Mouse (Mus musculus): ENCODE results near the gene P2rx3.

Gene P2rx3

GRCm38 (mm10) chr2:84975580-84975979 lies 61.7 kb downstream of the P2rx3 start:
- no peak for DNase-seq

GRCm38 (mm10) chr2:84967318-84967991 lies 69.8 kb downstream of the P2rx3 start:
- no peak for DNase-seq

- no peak for DNase-seq
Measured at GRCm38 (mm10) chr2:84964111-84964801, 73.0 kb downstream of the P2rx3 start.

GRCm38 (mm10) chr2:84962906-84963507 lies 74.3 kb downstream of the P2rx3 start:
- DNase-seq: no peak

GRCm38 (mm10) chr2:84961901-84962300 lies 75.4 kb downstream of the P2rx3 start:
- DNase-seq: no peak

- no peak for DNase-seq
Measured at GRCm38 (mm10) chr2:84961300-84961699, 76.0 kb downstream of the P2rx3 start.

GRCm38 (mm10) chr2:84958588-84959264 lies 78.5 kb downstream of the P2rx3 start:
- no peak for DNase-seq

GRCm38 (mm10) chr2:84956274-84956673 lies 81.0 kb downstream of the P2rx3 start:
- DNase-seq: peak; percentile 70

- no peak for DNase-seq
Measured at GRCm38 (mm10) chr2:84955435-84955834, 81.8 kb downstream of the P2rx3 start.

- no peak for DNase-seq
Measured at GRCm38 (mm10) chr2:84952693-84953092, 84.6 kb downstream of the P2rx3 start.

GRCm38 (mm10) chr2:84952251-84952650 lies 85.0 kb downstream of the P2rx3 start:
- no peak for DNase-seq

- DNase-seq: no peak
Measured at GRCm38 (mm10) chr2:84951027-84951426, 86.2 kb downstream of the P2rx3 start.

GRCm38 (mm10) chr2:84948721-84949120 lies 88.5 kb downstream of the P2rx3 start:
- no peak for DNase-seq

All from liver (tissue).